Mouse (Mus musculus): ENCODE measurements around the gene Arpc3. TPM values are rescaled to one million over a fixed set of nuclear protein-coding genes. Genes with fewer than 3 reads are reported as not detected.

Gene Arpc3
- total RNA-seq, 2 experiments from 2014 or later: 99.0 to 107 TPM

Other genes starting within 250 kb of the Arpc3 start
- gene Ppp1cc, start 233.6 kb upstream of the Arpc3 start, total RNA-seq (2021): 100 to 1,000 TPM; 134 to 152 TPM
- 1 to 10 TPM; 7.9 to 9.5 TPM for gene Hvcn1, start 185.1 kb upstream of the Arpc3 start, total RNA-seq (2021)
- 1 to 10 TPM; 7.6 to 10.0 TPM for gene Tctn1, start 127.4 kb upstream of the Arpc3 start, total RNA-seq (2021)
- 10 to 100 TPM; 16.6 to 17.0 TPM for gene Pptc7, start 107.5 kb upstream of the Arpc3 start, total RNA-seq (2021)
- gene Rad9b, start 37.6 kb upstream of the Arpc3 start, total RNA-seq (2021): 1 to 10 TPM; 3.6 to 3.8 TPM
- gene Vps29, start 37.5 kb upstream of the Arpc3 start, total RNA-seq (2021): 10 to 100 TPM; 74.3 to 85.5 TPM
- 10 to 100 TPM; 22.2 to 22.8 TPM for gene Gpn3, start 20.0 kb upstream of the Arpc3 start, total RNA-seq (2021)
- gene Fam216a, start 19.5 kb upstream of the Arpc3 start, total RNA-seq (2021): 10 to 100 TPM; 16.9 to 18.3 TPM
- 10 to 100 TPM; 32.1 to 40.0 TPM for gene Anapc7, start 29.8 kb downstream of the Arpc3 start, total RNA-seq (2021)
- 100 to 1,000 TPM; 250 to 265 TPM for gene Atp2a2, start 110.3 kb downstream of the Arpc3 start, total RNA-seq (2021)
- gene Ift81, start 222.6 kb downstream of the Arpc3 start, total RNA-seq (2021): 10 to 100 TPM; 14.9 to 27.0 TPM